Mouse (Mus musculus) lung, postnatal 14 days (tissue): ENCODE results near the gene Pkd1l3.

Experiments used
- DNase-seq: peaks from one replicate; pipeline ENCODE4 v3.0.0; 2021

The Pkd1l3 gene

GRCm38 (mm10) chr8:109635146-109635545 is 20.8 kb downstream of the Pkd1l3 start:
- DNase-seq, result no peak

GRCm38 (mm10) chr8:109638851-109639250 is 24.5 kb downstream of the Pkd1l3 start:
- no peak for DNase-seq

- no peak for DNase-seq
These were observed 26.1 kb downstream of the Pkd1l3 start for GRCm38 (mm10) chr8:109640410-109640809.

- no peak for DNase-seq
These were observed 26.9 kb downstream of the Pkd1l3 start for GRCm38 (mm10) chr8:109641236-109641635.

DNA sequence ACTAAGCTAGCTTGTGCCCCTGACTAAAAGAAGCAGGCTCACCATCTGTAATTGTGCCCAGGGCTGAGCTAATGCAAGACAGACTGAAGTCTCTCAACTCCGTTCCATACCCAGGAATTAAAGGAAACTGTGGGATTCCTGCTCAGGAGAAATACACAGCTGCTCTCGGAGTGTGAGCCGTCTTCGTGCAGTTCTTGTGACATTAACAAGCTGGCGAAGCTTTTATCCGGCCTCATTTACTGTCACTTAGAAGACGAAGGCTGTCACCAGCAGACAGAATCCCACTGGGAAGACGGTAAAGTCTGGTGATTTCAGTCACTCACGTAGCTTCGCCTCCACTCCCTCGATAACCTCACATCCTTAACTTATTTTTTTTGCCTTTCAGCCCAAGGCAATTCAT is 33.0 kb downstream of the Pkd1l3 start:
- DNase-seq, result no peak

DNA sequence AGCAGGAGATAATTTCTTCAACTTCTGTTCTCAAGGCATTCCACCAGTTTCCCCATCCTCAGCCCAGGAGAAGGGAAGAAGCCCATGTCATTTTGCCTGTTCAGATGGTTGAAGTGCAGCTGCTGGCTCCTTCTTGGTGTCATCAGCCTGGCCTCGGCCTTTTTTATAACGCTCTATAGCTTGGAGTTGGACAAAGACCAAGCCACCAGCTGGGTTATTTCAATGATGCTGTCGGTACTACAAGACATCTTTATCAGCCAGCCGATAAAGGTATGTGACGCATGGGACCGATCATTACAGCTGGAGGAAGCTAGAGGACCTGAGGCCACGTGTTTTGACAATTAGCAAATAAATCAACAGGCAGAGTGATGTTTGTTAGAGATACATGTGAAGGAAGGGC is 34.2 kb downstream of the Pkd1l3 start:
- no peak for DNase-seq

GRCm38 (mm10) chr8:109650801-109651200 is 36.5 kb downstream of the Pkd1l3 start:
- DNase-seq, result no peak

GRCm38 (mm10) chr8:109656860-109657259 is 42.5 kb downstream of the Pkd1l3 start:
- DNase-seq, result no peak

GRCm38 (mm10) chr8:109662328-109662727 is 48.0 kb downstream of the Pkd1l3 start:
- DNase-seq, result no peak

GRCm38 (mm10) chr8:109666616-109667015 is 52.3 kb downstream of the Pkd1l3 start:
- no peak for DNase-seq

- DNase-seq, result no peak
These were observed 58.3 kb downstream of the Pkd1l3 start for GRCm38 (mm10) chr8:109672656-109673055.

GRCm38 (mm10) chr8:109673596-109673995 is 59.3 kb downstream of the Pkd1l3 start:
- no peak for DNase-seq

GRCm38 (mm10) chr8:109675896-109676643 is 61.8 kb downstream of the Pkd1l3 start:
- no peak for DNase-seq

DNA sequence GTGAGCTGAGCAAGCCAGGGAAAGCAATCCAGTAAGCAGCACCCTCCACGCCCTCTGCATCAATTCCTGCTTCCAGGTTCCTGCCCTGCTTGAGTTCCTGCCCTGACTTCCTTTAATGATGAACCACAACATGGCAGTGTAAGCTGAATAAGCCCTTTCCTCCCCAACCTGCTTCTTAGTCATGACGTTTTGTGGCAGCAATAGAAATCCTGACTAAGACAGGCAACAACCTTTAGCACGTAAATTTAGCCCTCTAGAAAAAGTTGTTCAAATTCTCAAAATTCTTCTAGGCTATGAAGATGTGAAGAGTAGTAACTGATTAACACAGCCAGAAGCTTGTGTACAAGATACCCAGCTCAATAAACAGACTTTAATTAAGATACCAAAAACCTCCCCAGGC is 67.2 kb downstream of the Pkd1l3 start:
- DNase-seq, result no peak

DNA sequence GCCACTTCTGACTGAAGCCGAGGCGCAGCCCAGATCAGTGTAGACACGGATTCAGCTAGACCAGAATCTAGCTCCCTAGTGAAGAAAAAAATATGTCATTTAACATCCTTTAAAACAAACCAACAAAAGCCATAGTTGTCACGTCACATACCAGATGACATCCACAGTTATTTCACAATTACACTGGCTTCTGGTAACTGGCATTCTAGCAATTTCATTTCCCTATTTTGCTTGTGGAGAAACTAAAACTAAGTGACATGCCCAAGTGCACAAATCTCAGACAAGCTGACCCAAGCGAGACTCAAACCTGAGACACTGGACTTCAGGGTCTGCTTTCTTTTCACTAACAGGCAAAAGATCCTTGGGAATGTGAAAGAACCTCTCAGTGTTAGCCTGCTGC is 67.8 kb downstream of the Pkd1l3 start:
- no peak for DNase-seq

DNA sequence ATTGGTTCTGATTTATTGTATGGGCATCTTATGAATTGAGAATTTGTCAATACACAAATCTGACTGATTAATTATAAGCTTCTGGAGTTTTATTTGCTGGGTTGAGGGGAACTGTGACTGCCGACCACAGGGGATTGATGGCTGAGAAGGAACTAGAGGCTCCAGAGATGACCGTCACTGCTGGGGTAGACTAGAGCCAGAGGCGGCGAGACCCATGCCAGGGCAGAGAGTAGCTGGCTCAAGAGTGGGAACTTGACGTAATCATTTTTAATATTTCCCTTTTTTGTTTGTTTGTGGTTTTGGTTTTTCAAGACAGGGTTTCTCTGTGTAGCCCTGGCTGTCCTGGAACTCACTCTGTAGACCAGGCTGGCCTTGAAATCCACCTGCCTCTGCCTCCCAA is 72.9 kb downstream of the Pkd1l3 start:
- no peak for DNase-seq

DNA sequence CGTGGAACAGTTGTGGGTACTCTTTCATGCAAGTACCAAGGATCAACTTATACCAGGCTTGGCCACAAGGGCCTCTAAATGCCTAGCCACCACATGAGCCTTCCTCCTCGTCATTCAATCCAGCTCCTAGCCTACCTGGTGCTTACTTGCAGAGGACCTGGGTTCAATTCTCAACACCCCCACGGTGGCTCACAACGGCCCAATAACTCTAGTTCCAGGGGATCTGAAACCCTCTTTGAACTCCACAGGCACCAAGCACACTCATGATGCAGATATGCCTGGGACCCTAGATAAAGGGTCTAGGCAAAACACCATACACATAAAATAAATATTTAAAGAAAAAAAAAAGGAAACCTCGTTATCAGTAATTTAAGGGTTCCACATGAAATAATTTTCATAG is 77.5 kb downstream of the Pkd1l3 start:
- DNase-seq, result no peak

DNA sequence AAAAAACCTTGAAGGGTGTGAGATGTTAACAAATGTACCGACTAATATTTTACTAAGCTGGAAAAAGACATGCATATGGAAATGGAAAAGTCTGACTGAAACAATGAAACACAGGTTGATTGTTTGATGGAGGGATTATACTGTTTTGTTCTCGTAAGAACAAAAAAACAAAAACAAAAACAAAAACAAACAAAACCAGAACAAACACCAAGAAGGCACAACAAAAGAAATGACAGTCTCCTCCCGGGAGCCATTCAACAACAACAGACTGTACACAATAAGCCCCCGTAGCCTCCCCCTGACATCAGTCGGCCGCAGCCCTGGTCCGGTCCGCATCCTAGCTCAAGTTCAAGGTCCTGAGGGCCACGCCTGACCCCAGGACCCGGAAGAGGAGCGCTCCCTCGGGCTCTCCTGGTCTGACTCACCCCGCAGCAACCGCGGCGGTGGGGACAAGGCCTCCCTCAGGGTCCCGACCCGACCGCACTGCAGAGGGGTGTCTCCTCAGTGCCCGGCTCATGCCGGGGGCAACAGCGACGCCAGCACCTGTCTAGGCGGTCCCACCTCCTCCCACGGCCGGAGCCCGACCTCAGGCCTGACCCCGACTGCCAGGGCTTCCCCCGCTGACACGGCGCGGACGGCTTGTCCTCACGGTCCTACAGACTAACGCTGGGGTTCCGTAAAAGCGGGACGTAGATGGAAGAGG is 78.3 kb downstream of the Pkd1l3 start:
- DNase-seq, result no peak

- DNase-seq, result peak; percentile 99
These were observed 79.0 kb downstream of the Pkd1l3 start, which contains the start of gene Ist1 for GRCm38 (mm10) chr8:109693146-109693900. TSS of gene Ist1 (minus strand) at chr8:109693260.

DNA sequence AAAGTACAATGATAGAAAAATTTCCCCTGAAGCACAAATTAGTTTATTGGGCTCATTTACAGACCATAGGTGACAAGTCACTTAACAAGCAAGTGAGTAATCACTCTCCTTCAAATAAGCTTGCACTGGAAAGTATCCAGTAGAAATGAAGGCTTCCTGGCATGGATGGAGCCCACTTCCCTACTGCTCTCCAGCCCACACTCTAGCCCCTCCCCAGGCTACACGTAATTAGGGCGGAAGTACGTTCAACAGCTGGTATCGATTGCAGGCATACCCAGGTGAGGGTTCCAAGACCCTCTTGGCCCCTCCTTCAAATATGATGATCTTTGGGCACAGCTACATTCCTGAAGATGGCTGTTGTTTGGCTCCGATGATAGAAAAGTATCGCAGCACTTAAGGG is 79.8 kb downstream of the Pkd1l3 start:
- no peak for DNase-seq

DNA sequence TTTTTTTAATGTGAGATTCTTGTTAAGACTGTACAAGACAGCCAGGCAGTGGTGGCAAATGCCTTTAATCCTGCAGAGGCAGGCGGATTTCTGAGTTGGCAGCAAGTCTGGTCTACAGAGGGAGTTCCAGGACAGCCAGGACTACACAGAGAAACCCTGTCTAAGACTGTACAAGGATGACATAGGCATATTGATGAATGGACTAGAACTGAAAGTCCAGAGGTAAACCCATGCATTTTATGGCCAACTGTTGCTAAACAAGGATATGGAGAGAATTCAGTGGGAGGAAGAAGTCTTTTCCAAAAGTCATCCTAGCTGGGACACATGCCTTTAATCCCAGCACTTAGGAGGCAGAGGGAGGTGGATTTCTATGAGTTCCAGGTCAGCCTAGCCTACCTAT is 83.4 kb downstream of the Pkd1l3 start:
- no peak for DNase-seq

GRCm38 (mm10) chr8:109698477-109698876 is 84.2 kb downstream of the Pkd1l3 start:
- no peak for DNase-seq

- DNase-seq, result peak; percentile 9
These were observed 90.4 kb downstream of the Pkd1l3 start for GRCm38 (mm10) chr8:109704565-109705319.
